Mouse (Mus musculus) ES-E14 (cell line): ENCODE results near the gene Rab26. TPM values are rescaled to one million over a fixed set of nuclear protein-coding genes. Genes with fewer than 3 reads are reported as not detected.

Experiments
- DNase-seq: peaks from one replicate; pipeline ENCODE4 v3.0.0-alpha.2; 2013; ENCODE audit warnings: low read depth, low spot score
- H3K27ac ChIP-seq: 2 replicates; pipeline ENCODE4 v1.5.1; 2012; ENCODE audit warnings: low read depth, mild to moderate bottlenecking, low read length, moderate library complexity, mixed read lengths; ENCODE audit not compliant: poor library complexity, insufficient read depth, severe bottlenecking
- H3K36me3 ChIP-seq: 2 replicates; pipeline ENCODE4 v1.6.1; 2012; ENCODE audit warnings: mild to moderate bottlenecking, low read length, moderate library complexity, mixed read lengths; ENCODE audit not compliant: control insufficient read depth, poor library complexity, insufficient read depth, severe bottlenecking
- H3K4me1 ChIP-seq, 2 experiments: fragments of 150-350 bp in 1 of 2; sonication (generic) in 1 of 2; 2 replicates each; pipeline ENCODE4 v1.6.1; 2012; ENCODE audit warnings: low read length in 2 of 2, mild to moderate bottlenecking in 1 of 2, mixed read lengths in 1 of 2; ENCODE audit not compliant: control insufficient read depth in 2 of 2, insufficient read depth in 2 of 2, poor library complexity in 1 of 2
- H3K4me3 ChIP-seq, 2 experiments: fragments of 150-350 bp in 1 of 2; sonication (generic) in 1 of 2; 2 replicates each; pipeline ENCODE4 v1.5.1; 2012; ENCODE audit warnings: low read length in 2 of 2, low read depth in 1 of 2, mild to moderate bottlenecking in 1 of 2, mixed read lengths in 1 of 2; ENCODE audit not compliant: insufficient read depth in 1 of 2, poor library complexity in 1 of 2, severe bottlenecking in 1 of 2
- H3K9ac ChIP-seq: 2 replicates; pipeline ENCODE4 v1.6.1; 2012; ENCODE audit warnings: low read depth, mild to moderate bottlenecking, low read length, mixed read lengths; ENCODE audit not compliant: poor library complexity, insufficient read depth, severe bottlenecking
- H3K9me3 ChIP-seq: fragments of 150-350 bp; sonication (generic); 2 replicates; pipeline ENCODE4 v1.6.1; 2012; ENCODE audit warnings: low read depth, mild to moderate bottlenecking, low read length; ENCODE audit not compliant: control insufficient read depth, insufficient read depth
- CHD2 ChIP-seq: IDR thresholded peaks from 2 replicates; pipeline ENCODE4 v1.6.1; 2014; ENCODE audit warnings: mild to moderate bottlenecking, low read depth, low read length, inconsistent platforms
- HCFC1 ChIP-seq: IDR thresholded peaks from 2 replicates; pipeline ENCODE4 v1.6.1; 2012; ENCODE audit warnings: low read length, inconsistent platforms, borderline replicate concordance; ENCODE audit not compliant: insufficient read depth
- MAFK ChIP-seq: IDR thresholded peaks from 2 replicates; pipeline ENCODE4 v1.6.1; 2014; ENCODE audit warnings: mild to moderate bottlenecking, low read depth, low read length, inconsistent platforms; ENCODE audit not compliant: insufficient read depth
- ZC3H11A ChIP-seq: IDR thresholded peaks from 2 replicates; pipeline ENCODE4 v1.6.1; 2012; ENCODE audit warnings: low read depth, mild to moderate bottlenecking, inconsistent platforms, low read length, borderline replicate concordance
- ZNF384 ChIP-seq: IDR thresholded peaks from 2 replicates; pipeline ENCODE4 v1.6.1; 2012; ENCODE audit warnings: low read depth, low read length, inconsistent platforms
- in situ Hi-C, 2 experiments: fragments of 600-800 bp; cut with MboI; formaldehyde crosslinking; loops; one replicate each; pipeline ENCODE4 v1.15.1; 2025; ENCODE audit warnings: low sequenced_read_pairs in 2 of 2, inconsistent platforms in 1 of 2; ENCODE audit not compliant: unreplicated experiment in 2 of 2
- total RNA-seq: library from RNA; depleted of rRNA; stranded (reverse); fragments of 300-350 nt; gene quantifications from 2 replicates; pipeline ENCODE4 v1.2.3, GENCODE M21; 2012

Rab26 gene
- total RNA-seq, 1 experiment, result 2.8 TPM

DNA sequence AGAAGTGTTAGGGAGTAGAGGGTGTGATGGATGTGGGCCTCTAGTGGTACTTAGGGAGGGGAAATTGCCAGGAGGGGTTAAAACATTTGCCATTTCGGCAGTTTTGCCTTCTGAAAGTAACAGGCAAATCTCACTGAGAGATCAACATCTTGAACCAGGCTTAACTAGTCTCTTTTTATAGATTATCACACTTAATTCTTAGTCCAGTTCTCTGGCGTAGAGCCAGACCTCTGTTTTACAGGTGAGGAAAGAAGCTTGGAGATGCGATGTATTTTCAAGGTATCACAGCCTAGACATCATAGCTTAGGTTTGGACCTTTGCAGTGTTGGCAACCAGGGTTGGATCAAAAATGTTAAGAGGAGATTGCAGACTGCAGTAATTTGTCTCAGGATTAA, 17.0 kb upstream of the Rab26 start:
- in situ Hi-C loops, result no loop called here
- H3K4me1 ChIP-seq, result no peaks in the 10 kb centered on the region
- no peaks in the 10 kb centered on the region for H3K9me3 ChIP-seq
- no peaks in the 10 kb centered on the region; the same call in 1 of the 2 replicates for H3K36me3 ChIP-seq
- peak overlapping the region; percentile 79; the same call in 1 of the 2 replicates for H3K9ac ChIP-seq
- no peak overlapping the region for H3K27ac ChIP-seq
- no peak for DNase-seq
- TF ChIP-seq MAFK (no peak), CHD2 (no peak), ZNF384 (no peak), HCFC1 (no peak), ZC3H11A (no peak)
- peak overlapping the region; percentile 73 to 76; a peak in 3 of 4 replicates for H3K4me3 ChIP-seq

DNA sequence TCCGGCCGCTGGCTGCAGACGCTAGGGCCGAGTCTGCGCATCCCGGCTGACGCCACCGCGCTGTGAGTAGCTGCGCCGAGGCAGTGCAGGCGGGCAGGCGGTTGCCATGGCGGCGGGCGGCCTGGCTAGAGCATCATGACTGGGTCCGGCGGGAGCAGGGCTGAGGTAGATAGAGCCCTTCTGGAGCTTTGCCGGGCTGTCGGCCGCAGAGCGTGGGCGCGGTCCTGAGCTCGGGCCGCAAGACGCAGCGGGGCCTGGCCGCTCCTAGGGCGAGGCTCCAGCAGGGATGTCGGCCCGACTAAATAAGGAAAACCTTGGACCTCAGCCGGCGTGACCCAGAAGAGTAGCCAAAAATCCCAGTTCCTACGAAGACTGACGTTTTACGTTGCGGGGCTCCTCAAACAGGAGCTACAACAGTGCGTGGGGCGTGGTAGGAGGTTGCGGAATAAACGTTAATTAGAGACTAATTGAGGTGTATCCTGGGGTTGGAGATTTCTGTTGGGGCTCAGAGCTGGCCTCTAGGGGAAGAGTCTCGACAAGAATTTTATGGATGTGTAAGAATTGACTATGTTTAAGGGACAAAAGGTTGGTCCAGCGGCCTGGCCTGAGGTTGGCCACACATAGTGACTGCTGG, 16.5 kb upstream of the Rab26 start:
- Histone ChIP-seq H3K27ac (peak overlapping the region; percentile 35; the same call in 1 of the 2 replicates), H3K4me3 (peak overlapping the region; percentile 73 to 76), H3K36me3 (no peaks in the 10 kb centered on the region; the same call in 1 of the 2 replicates), H3K9ac (peak overlapping the region; percentile 79), H3K9me3 (no peaks in the 10 kb centered on the region), H3K4me1 (no peaks in the 10 kb centered on the region)
- in situ Hi-C loops, result no loop called here
- no peak for TF ChIP-seq ZC3H11A
- TF ChIP-seq HCFC1, result no peak
- TF ChIP-seq CHD2, result no peak
- no peak for TF ChIP-seq ZNF384
- TF ChIP-seq MAFK, result no peak
- no peak for DNase-seq

DNA sequence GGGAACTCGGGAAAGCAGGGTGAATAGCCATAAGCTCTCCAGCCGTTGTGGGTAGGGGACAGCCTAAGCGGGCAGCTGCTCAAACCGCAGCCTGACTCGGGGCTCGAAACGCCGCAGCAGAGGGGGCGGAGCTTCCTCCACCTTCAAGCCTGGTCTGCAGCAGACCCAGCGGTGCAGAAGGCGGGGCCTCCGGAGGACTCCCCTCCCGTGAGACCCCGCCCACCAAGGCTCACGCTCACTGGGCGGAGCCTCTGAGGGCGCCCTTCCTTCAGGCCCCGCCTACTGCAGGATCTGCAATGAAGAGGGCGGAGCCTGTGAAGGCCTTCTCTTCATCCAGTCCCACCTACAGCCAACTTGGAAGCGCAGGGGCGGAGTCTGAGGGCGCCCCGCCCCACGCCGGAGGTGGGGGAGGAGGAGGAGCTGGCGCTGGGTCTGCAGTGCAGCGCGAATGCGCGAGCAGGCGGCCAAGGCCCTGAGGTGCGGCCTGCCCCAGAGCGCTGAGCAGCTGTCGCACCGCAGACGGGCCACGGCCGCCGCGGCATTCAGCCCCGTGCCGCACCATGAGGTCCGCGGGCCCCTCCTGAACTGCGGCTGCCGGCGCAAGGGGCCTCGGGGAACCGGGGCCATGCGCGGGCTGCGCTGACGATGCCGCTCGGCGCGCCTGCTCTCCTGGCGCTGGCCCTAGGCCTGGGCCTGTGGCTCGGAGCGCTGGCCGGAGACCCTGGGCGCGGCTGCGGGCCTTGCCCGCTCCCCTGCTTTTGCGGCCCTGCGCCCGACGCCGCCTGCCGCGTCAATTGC, 15.8 kb upstream of the Rab26 start, which contains the start of gene Pkd1:
Gene Pkd1, plus strand, starts transcription at position 217 of the 798 bp plus-strand sequence.
- H3K36me3 ChIP-seq, result no peaks in the 10 kb centered on the region; the same call in 1 of the 2 replicates
- H3K4me1 ChIP-seq, result no peaks in the 10 kb centered on the region
- H3K9me3 ChIP-seq, result no peaks in the 10 kb centered on the region
- peak; percentile 99 for DNase-seq
- in situ Hi-C loops, result no loop called here
- peak within 1 kb of the TSS; percentile 35 for H3K27ac ChIP-seq
- TF ChIP-seq CHD2 (no peak), HCFC1 (no peak), ZNF384 (no peak), MAFK (0 out of 2 replicates have a peak, but pooled peaks have one; percentile 21)
- H3K9ac ChIP-seq, result peak within 1 kb of the TSS; percentile 79
- peak within 1 kb of the TSS; percentile 73 to 76 for H3K4me3 ChIP-seq

DNA sequence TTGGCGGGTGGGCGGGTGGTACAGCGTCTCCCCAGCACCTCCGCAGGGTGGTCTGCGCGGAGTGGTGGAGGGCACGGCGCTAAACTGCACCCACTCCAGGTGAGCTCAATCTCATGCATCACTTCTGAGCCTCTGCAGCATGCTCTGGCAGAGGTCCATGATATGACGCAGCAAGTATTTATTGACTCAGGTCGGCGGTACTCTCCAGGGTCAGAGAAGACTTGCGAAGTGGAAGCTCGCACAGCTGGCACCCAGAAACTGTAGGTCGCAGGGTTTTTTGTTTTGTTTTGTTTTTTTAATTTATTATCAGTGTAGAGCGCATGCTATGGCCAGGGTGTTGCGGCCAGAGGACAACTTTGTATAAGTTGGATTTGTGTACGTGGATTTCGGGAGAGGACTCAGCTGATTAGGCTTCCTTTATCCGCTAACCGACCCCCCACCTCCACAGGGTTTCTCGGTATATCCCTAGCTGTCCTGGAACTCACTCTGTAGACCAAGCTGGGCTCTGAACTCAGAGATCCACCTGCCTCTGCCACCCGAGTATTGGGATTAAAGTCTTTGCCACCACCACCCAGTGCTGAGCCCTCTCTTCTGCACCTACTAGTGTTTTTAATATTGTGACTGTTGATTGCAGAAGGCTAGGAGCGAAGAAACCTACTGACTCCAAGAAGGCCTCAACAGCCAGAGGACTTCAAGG, 15.1 kb upstream of the Rab26 start:
- H3K9ac ChIP-seq, result no peak overlapping the region; the same call in 1 of the 2 replicates
- no peaks in the 10 kb centered on the region; a peak in 1 of 4 replicates for H3K4me1 ChIP-seq
- H3K4me3 ChIP-seq, result peak overlapping the region; percentile 58 to 71
- in situ Hi-C loops, result no loop called here
- TF ChIP-seq MAFK (no peak), ZC3H11A (no peak), CHD2 (no peak), ZNF384 (no peak), HCFC1 (no peak)
- H3K9me3 ChIP-seq, result no peaks in the 10 kb centered on the region
- no peak overlapping the region for H3K27ac ChIP-seq
- no peak for DNase-seq
- H3K36me3 ChIP-seq, result no peaks in the 10 kb centered on the region; the same call in 1 of the 2 replicates
